Mouse (Mus musculus) heart, postnatal 10 days (tissue): Measurements from ENCODE around the gene Thegl. TPM values are rescaled to one million over a fixed set of nuclear protein-coding genes. Genes with fewer than 3 reads are reported as not detected.

Experiments used
- DNase-seq, 2 experiments: peaks; one replicate each; pipeline ENCODE4 v3.0.0; 2021
- intact Hi-C: fragments of 180-260 bp; cut with DNase I; formaldehyde crosslinking; loops from one replicate; pipeline ENCODE4 v1.15.1; 2025
- total RNA-seq, 2 experiments: library from RNA; stranded (reverse); gene quantifications; 2 replicates each; pipeline ENCODE4 v1.2.3; 2021

The Thegl gene
- total RNA-seq, 2 experiments from 2014 or later: not detected

DNA sequence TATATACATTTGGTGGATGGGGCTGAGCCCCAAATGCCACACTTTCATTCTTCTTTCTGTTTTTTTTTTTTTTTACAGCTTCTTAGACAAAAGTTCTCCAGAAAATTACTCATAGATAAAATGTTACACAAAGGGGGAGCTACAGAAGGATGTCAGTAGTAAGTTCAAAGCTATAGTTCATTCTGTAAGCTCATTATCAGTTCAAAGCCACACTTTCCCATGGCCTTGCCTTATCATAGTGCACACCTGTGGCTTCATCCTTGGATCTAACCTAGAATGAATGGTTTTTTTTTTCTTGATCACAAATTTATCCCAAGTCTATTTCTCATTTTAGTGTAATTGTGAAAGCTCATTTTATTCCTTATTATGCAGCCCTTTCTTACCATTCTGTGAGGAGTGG lies 23.6 kb downstream of the Thegl start:
- intact Hi-C loops: no loop called here

DNA sequence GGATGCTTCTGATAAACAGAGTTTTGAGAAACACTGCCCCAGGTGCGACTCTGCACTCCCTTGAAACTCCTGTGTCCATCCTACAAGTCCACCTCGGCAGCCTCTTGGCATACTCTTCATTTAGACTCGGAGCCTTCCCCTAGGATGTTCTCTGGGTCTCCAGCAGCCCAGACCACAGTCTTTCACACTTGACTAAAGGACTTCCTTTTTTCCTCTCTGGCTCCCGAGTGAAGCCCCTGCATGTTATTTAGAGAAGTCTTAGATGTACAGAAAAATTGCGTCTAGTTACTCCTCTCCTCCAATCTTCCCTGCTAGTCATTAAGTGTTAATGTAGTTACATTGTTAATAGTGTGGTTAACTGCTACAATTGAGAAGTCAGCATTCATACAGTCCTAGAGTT lies 28.5 kb downstream of the Thegl start:
- no peak for DNase-seq
- intact Hi-C loops: no loop called here

More for the DNA sequence above, 23.6 kb downstream of the Thegl start:
- DNase-seq: no peak

DNA sequence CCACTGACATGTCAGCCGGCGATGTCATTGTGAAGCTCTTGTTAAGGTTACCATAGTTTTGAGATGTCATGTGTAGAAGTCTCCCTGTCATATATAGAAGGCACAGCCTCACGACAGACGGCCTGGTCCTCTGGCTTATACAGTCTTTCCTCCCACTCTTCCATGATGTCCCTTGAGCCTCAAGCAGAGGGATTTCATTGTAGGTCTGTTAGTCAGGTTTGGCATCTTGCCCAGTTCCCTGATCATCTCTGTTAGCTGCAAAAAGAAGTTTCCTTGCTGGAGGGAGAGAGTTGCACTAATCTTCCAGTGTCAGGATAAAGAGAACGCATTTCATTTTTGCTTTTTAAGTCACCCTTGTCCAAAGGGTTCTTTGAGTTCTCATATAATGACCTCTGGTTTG lies 36.8 kb downstream of the Thegl start:
- intact Hi-C loops: no loop called here
- no peak for DNase-seq

DNA sequence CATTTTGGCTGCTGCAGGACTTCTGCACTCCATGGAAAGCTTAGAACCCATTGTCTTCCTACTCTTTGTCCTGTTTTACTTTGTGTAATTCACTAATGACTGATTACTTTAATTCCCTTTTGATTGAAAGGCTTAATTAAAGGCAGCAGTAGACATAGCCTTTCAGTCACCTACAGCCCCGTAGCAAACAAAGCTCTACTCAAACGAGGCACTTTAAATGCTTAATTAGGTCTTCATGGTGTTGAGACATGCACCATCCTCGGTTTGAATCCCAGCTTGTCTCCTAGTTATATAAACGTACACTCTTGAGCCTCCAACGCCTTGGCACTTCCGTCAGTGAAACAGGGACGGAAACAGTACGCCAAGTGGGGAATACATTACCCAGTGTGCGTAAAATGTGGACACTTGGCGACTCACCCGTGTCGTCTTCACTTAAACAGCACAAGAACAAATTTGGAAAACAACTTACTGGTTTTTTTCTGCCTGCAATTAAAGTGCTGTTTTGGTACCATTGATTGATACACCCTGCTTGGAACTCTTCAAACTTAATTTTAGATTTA lies 41.1 kb downstream of the Thegl start:
- intact Hi-C loops: no loop called here
- no peak for DNase-seq

DNA sequence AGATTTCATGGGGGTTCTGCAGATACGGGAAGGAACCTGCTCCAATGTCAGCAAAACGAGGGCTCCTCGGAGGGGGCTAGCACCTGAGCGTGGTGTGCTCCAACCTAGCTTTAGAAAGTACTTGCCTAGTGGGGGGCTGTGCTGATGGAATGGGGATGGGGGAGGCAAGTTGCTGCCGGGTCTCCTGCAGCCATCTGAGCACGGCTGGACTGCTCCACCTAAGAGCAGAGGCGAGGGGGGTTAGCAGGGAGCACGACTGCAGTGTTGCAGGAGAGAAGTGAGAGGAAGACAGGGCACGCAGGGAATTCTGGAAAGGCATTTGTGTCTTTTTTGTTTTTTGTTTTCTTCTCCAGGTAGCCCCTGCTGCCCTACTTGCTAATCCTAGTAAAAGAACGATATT lies 44.5 kb downstream of the Thegl start:
- intact Hi-C loops: loop anchor here (2.0 to 5.0 kb wide), 2 partner anchors 38 to 63 kb away; no protein-coding TSS in a partner anchor
- no peak for DNase-seq

DNA sequence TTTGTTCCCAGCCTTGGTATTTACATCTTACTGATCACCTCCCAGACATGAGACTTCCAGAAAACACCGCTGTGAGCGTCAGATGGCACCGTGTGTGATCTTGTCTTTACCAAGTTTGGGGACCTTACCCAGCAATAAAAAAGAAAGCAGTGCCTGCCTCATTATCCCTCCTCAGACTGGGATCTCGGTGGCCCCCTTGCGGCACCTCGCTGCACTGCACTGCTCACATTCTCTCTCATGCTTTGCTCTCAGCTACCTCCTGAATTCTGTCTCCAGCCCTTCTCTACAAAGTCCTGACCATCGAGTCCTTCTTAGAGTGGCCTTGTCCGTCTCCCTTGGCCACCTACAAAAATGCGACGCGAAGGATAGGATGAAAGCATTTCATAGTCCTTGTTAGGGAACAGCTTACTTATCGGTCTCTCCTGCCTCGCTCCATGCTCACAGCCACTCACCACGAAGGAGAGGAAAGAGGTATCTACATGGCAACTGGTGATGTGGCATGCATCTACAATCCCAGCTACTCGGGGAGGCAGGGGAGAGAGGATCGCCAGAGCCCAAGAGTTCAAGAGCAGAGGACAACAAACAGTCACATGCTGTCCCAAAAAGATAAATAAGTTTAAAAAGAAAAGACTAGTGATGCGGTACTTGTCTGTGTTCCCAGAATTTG lies 45.7 kb downstream of the Thegl start:
- intact Hi-C loops: loop anchor here (2.0 to 5.0 kb wide), 2 partner anchors 39 to 64 kb away; no protein-coding TSS in a partner anchor
- DNase-seq: peak; percentile 67 to 80

DNA sequence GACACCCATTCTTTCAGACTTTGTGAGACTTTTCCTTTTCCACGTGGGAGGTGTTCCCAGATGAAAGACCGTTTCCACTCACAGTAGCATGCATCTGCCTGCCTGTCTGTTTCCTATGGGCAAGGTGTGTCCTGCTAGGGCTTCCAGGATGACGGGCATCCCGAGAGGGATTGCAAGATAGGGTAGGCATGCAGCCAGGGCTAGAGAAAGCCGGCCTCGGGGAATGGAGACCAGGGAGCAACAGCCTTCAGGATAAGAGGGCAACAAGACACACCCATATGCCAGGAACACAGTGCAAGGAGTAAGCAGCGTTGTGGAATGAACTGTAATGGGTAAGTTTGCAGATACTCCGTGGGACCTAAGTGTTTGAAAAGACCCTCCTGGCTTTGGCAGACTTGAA lies 51.5 kb downstream of the Thegl start:
- intact Hi-C loops: no loop called here
- no peak for DNase-seq

DNA sequence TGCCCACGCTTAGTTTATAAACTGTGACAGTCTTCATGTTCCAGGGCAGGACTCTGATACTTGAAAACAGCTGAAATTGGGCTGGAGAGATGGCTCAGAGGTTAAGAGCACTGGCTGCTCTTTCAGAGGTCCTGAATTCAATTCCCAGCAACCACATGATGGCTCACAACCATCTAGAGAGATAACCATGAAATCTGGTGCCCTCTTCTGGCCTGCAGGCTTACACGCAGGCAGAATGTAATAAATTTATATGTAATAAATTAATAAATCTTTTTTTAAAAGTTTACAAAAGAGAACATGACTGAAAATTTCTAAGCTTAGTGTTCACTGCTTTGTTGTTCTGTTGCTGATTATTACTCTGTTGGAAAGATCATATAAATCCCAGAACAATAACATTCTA lies 55.2 kb downstream of the Thegl start:
- intact Hi-C loops: loop anchor here (5.0 kb wide), 2 partner anchors 101 to 146 kb away; no protein-coding TSS in a partner anchor

DNA sequence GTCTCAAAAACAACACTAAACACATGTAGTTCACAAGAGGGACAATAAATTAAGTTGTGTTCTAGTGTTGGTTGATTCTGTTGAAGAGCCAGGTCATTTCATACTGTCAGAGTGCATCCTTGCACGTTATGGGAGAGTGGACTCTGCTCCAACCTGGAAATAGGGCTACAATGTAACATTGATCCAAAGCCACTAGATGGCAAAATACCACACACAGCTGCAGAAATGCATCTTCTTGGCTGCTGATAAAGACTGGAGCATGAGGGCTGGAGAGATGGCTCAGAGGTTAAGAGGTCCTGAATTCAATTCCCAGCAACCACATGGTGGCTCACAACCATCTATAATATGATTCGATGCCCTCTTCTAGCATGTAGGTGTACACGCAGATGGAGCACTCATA lies 55.8 kb downstream of the Thegl start:
- DNase-seq: no peak
- intact Hi-C loops: loop anchor here (5.0 kb wide), 2 partner anchors 101 to 146 kb away; no protein-coding TSS in a partner anchor

More for the DNA sequence above, 55.2 kb downstream of the Thegl start:
- no peak for DNase-seq

DNA sequence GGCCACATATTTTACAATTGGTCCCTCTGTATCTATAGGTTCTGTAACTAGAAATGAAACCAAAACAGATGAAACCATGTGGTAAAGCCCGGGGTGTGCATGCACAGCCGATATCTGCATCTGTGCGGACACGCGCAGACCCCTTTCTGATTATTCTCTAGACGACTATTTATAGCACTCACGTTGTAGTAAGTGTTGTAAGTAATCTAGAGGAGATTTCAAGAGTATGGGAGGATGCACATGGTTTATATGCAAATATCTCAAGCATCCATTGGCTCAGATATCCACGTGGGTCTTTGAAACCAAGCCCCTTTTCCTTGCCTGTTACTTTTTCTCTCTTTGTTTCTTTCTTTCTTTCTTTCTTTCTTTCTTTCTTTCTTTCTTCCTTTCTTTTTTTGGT lies 58.0 kb downstream of the Thegl start:
- DNase-seq: no peak
- intact Hi-C loops: loop anchor here (5.0 kb wide), 2 partner anchors 99 to 144 kb away; no protein-coding TSS in a partner anchor

DNA sequence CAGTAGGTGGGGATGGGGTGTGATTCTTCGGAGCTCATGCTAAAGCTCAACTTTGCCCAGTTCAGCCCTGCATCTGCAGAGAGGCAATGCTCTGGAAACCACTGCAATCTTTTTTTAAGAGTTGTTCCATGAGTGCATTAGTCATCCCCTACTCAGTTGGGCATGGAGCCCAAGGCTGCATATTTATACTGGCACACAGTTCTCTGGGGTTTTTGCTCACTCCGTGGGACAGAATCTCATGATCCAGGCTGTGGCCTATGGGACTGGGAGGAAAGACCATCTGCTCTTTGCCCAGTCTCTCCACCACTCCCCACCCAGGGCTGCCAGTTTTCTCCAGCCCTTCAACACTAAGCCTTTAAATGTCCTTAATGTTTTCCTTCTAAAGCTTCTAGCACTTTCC lies 59.1 kb downstream of the Thegl start:
- DNase-seq: peak; percentile 73 to 76
- intact Hi-C loops: loop anchor here (5.0 kb wide), 2 partner anchors 97 to 142 kb away; no protein-coding TSS in a partner anchor

DNA sequence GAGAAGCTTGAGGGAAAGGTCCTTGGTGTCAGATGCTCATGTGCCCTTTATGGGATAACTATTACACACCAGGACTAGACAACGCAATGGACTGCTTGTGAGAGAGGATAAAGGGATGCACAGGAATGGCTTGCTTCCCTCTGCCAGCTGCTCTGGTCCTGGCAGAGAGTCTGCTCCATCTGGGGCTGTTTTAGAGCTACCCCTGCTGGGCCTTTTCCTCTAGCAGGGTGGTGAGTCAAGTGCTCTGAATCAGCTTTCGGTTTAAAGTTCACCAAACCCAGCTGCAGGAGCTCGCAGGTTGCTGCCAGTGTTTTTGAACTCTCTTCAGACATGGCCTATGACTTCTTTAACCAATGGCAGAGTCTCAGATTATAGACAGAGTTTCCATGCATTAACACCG lies 60.1 kb downstream of the Thegl start:
- DNase-seq: no peak
- intact Hi-C loops: no loop called here

DNA sequence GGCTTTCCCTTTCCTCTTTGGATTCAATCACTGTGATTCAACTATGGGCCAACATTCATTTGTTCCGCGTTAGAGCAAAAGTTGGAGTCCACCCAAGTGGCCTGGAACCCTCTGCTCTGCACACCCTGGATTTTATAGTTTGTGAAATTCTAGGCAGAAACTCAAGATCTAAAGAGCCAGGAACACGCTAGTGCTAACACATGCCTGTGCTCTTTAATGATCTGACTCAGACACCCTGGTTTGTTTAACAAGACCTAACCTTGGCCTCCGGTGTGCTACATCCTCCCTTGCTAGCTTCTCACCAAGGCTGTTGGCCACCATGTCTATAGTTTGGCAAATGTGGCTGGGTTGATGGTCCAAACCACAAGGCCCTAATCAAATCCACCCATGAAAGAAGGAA lies 64.9 kb downstream of the Thegl start:
- no peak for DNase-seq
- intact Hi-C loops: no loop called here

DNA sequence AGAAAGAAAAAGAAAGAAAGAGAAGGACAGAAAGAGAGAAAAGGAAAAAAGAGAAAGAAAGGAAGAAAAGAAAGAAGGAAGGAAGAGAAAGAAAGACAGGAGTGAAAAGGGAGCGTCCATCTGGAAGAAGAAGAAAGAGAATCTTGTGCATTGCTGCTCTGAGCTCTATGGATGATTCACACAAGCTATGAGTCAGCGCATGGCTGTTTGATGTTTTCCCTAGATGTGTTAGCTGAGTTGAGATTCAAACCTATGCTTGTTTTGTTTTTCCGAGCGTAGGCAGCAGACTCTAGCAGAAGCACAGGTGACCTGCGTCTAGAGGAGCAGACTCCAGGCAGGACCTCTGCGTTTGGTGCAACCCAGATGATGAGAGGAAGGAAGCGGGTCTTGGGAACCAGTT lies 66.9 kb downstream of the Thegl start:
- no peak for DNase-seq
- intact Hi-C loops: no loop called here

DNA sequence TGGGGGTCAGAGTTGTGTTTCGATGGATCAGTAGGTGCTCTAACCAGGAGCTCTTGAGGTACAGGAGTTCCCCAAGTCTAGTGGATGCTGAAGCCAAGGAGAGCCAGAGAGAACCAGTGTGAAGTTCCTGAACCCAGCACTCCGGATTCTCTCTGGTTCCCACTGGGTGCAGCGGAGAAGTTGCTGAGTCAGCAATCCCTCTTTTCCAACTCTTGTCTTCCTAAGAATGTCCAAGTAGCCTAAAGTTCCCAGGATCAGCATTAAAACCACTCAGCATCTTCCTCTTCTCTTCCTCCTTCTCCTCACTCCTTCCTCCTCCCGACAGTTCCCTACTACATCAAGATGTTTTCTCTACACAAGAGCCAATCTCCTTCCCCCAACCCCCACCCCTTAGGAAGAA lies 68.6 kb downstream of the Thegl start:
- intact Hi-C loops: no loop called here
- no peak for DNase-seq

DNA sequence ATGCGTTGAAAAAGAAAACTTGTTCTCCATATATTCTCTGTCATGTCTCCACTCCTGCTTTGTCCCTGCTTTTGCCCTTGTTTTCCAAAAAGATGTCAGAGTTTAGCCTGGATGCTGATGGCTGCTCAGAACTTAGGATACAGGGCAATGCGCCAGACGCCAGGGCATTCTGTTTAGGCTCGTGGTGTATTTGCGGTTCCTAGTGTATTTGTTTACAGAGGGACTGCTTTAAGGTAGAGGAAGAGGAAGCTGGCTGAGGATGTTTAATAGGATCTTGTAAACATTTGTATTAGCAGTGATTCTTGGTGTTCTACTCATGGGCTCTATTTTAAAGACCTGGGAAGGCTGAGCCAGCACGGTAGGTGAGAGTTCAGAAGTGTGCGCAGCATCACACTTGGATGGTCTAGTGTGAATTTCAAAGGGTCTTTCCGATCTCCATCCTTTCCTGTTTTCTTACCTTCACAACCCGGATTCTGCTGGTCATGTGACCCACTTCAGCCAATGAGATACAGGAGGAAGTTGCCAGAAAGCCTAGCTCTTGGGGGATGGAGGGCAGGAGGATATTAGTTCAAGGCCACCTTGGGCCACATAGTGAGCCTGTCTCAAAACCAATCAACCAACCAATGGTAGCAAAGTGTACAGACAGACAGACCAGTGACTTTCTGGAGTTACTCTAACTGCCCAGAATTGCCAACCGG lies 70.1 kb downstream of the Thegl start:
- DNase-seq: no peak
- intact Hi-C loops: loop anchor here (5.0 kb wide), 1 partner anchor 126 kb away; the partner anchor contains the start of gene Spink2

DNA sequence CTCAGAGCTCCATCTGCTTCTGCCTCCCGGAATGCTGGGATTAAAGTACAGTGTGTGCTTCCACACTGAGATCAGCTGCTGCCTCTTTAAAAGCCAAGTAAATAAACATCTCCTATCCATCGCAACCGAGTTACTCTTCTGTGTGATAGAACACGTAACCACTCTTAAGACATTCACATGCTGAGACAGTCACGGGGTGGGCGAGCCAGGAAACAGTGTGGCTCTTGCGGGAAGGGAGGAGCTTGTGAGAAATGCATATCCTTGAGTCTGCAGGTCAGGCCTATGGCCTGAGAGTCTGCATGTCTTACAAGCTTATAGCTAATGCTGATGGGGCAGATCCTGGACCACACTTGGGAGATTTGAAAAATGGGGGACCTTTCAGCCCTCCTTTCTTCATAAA lies 70.7 kb downstream of the Thegl start:
- DNase-seq: no peak
- intact Hi-C loops: loop anchor here (5.0 kb wide), 1 partner anchor 126 kb away; the partner anchor contains the start of gene Spink2

DNA sequence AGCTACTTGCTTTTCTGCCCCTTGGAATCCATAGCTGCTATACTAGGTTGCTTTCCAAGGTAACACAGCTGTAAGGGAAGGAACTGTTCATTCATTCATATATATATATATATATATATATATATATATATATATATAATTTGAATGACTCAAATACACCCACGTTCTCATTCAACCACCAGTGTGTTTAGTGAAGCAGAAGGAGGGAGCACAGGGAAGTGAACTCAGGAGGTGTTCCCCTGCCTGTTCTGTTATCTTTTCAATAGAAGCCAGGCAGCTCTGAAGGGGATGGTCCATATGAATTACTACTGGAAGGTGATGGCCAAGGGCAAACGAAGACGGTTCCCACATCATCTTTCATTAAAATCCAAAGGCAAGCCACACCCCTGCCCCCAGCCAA lies 71.3 kb downstream of the Thegl start:
- intact Hi-C loops: loop anchor here (5.0 kb wide), 1 partner anchor 125 kb away; the partner anchor contains the start of gene Spink2

DNA sequence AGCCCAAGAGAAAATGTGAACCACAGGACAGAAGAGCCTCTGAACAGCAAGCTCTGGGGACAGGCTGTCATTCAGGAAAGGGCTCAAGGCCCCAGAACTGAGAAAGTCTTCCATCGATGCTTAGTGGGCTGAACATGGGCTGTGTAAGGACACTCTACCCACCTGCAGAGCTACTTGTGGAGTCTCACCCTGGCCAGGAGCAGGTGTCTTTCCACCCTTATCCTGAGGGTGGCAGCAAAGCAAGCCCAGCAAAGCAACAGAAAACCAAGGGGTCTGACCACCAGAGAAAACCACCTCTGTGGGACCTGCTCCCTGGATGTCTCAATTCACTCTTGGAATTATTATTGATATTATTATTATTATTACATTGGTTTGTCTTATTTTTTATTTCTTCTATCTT lies 73.5 kb downstream of the Thegl start:
- intact Hi-C loops: loop anchor here (1.0 to 5.0 kb wide), 2 partner anchors 81 to 123 kb away; partner anchors contain the start of gene Spink2

More for the DNA sequence above, 71.3 kb downstream of the Thegl start:
- no peak for DNase-seq

DNA sequence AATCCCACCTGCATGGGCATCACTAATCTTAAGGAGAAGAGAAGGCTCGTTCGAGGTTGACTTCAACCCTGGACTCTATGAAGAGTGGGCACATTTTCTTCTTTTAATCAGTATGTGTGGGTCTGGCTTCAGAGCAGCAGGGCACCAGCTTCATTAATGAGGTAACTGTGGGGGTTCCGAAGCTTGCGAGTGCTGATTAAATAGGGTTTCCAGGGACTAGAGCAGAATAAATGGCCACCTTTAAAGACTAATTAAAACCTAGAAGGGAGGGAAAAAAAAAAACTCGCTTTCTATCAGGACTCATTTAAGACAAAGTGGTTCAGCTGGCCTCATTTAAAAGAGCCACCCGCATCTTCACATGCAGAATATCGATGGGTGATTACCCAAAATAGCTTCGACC lies 74.1 kb downstream of the Thegl start:
- intact Hi-C loops: loop anchor here (1.0 to 5.0 kb wide), 3 partner anchors 42 to 122 kb away; partner anchors contain the start of gene Spink2
- no peak for DNase-seq

More for the DNA sequence above, 73.5 kb downstream of the Thegl start:
- peak; percentile 75 to 79 for DNase-seq

DNA sequence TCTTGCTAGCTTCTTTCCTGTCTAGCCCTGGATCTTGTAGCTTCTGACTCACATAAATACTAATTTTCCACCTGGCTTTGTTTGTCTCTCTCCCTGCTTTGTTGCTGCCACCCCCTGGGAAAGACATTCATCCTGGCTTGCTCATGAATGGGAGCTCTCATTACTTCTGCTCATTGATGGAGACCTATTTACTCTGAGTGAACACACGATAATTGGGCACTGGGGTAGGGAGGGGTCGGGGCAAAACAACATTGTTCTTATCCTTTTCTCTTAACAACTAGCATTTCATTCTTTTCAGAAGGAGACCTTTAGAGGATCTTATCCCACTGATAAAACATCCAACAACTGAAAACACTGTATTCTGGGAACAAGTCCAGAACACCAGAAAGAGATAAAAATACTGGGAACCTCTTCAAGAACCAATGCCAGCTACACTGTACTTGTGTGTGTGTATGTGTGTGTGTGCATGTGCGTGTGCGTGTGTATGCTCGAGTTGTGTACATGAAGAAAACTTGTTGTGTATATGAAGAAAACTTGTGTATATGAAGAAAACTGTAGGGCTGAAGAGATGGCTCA lies 74.8 kb downstream of the Thegl start:
- intact Hi-C loops: loop anchor here (5.0 kb wide), 1 partner anchor 42 kb away; no protein-coding TSS in a partner anchor
- DNase-seq: peak; percentile 45 to 53
